Mouse (Mus musculus): ENCODE measurements around the gene Pcdh8. TPM values are rescaled to one million over a fixed set of nuclear protein-coding genes. Genes with fewer than 3 reads are reported as not detected.

Gene Pcdh8
- not detected in 2 replicates for polyA plus RNA-seq (2012; ENCODE audit: low replicate concordance)

DNA sequence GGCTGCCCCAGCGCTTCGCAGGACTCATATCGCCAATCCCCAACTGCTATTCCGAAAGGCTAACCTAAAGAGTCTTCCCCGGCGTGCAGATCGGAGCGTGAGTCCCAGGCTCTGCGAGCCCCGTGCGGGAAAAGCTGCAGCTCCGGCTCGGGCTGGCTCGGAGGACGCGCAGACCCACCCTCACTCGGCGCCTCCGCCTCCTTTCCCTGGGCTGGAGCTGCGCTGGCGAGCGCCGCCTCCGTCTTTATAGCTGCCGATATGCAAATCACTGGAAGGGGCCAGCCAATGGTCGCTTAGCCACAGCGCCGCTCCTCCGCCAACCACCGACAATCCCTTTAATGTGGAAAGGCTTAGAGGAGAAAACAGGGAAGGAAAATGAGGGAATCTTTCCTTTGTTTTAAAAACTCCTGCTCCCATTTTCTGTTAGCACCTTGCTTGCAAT lies at the start of gene Pcdh8:
Gene Pcdh8 (minus strand): TSS at position 219 of the 442 bp plus-strand sequence.

Other genes with a start within 250 kb of the Pcdh8 start
- 0.94 and 2.6 TPM in 2 replicates for gene Sugt1, start 183.6 kb downstream of the Pcdh8 start, polyA plus RNA-seq (2012; ENCODE audit: low replicate concordance)
- not detected in 2 replicates for gene Cnmd, start 109.1 kb downstream of the Pcdh8 start, polyA plus RNA-seq (2012; ENCODE audit: low replicate concordance)
- 0.13 and 0.19 TPM in 2 replicates for gene Olfm4, start 212.8 kb upstream of the Pcdh8 start, polyA plus RNA-seq (2012; ENCODE audit: low replicate concordance)

Data from hematopoietic multipotent progenitor cell, adult 10-12 weeks (in vitro differentiated cells).